Comparison of ENCODE assay signal across 12 mouse cellular contexts in genomic region chr19:37486801-37487200, GRCm38 (mm10).
"Had no signal": no experiment of that assay in that cellular context is flagged by ENCODE, and none has a peak within 500 bp of the region (broad histone marks: within the 10 kb centered on the region; RNA-seq: fewer than 3 reads in every experiment).

No protein-coding gene starts in this region.

- DNase-seq: left cerebral cortex, postnatal 4 days; liver; liver, embryonic 13.5 days; liver, postnatal 0 days; lung, adult 18-20 months; lung, adult 2 months; lung, embryonic 14.5 days; lung, postnatal 10 days; lung, postnatal 14 days; lung, postnatal 36 days; lung, postnatal 4 days; midbrain, embryonic 14.5 days had no signal
